Mouse (Mus musculus): ENCODE data around the gene Ttc38. TPM values are rescaled to one million over a fixed set of nuclear protein-coding genes. Genes with fewer than 3 reads are reported as not detected.

Ttc38 gene
- polyA plus RNA-seq, 1 experiment from 2014 or later, result 7.4 TPM

DNA sequence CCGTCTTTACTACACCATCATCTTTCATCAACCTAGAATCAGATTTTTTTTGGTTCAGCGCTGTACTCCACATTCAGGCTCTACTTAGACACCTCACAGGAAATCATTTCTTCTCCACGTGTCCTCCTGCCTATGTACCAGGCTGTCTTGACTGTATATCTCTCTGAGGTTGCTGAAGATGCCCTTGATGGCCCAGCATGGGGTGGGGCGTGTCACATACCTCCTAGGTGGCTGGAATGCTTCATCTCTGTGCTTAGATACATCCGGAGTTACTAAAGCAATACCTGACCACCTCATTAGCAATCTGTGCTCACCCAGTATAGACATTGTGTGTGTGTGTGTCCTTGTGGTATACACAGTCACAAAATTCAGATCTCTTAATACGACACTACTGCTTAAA is 36.6 kb upstream of the Ttc38 start:
- no peaks in the 10 kb centered on the region for H3K36me3 ChIP-seq (ENCODE audit: control insufficient read depth, insufficient read depth, low read length)
- WGBS, result 70% methylated on average over 6 of the region's 6 CpGs
- no peak overlapping the region for H3K9ac ChIP-seq (ENCODE audit: low read depth, low read length)
- H3K4me1 ChIP-seq (replicated peaks; ENCODE audit: control insufficient read depth, insufficient read depth, low read length), result no peaks in the 10 kb centered on the region
- ATAC-seq (replicated peaks; ENCODE audit: low FRiP score), result no peak
- H3K4me2 ChIP-seq, result no peak overlapping the region
- DNase-seq (ENCODE audit: low spot score), result no peak
- no peak overlapping the region for H3K27ac ChIP-seq (ENCODE audit: low read depth, low read length)
- H3K9me3 ChIP-seq (ENCODE audit: control insufficient read depth, low read length), result no peaks in the 10 kb centered on the region
- no peaks in the 10 kb centered on the region for H3K27me3 ChIP-seq (replicated peaks; ENCODE audit: control insufficient read depth, insufficient read depth, low read length)
- H3K4me3 ChIP-seq (ENCODE audit: low read depth, low read length), result no peak overlapping the region

DNA sequence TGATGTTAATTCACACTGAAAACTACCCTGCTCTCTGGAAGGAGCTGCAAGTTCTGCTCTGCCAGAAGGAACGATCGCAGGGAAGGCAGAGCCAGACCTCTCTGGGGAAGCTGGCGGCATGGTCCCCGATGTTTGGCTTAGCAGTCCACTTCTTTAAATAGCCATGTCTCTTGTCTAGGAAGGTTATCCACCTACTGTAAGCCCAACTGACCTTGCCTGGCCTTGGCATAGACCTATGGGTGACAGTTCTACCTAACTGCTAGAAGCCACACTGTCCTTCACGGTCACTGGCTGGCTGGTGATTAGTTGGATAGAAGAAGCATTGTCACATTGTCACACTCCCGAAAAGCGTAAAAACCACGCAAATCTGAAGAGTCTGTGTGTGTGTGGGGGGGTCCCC is 33.4 kb upstream of the Ttc38 start:
- Histone ChIP-seq H3K4me3 (ENCODE audit: low read depth, low read length) (no peak overlapping the region), H3K4me1 (replicated peaks; ENCODE audit: control insufficient read depth, insufficient read depth, low read length) (no peaks in the 10 kb centered on the region), H3K9ac (ENCODE audit: low read depth, low read length) (no peak overlapping the region), H3K27ac (ENCODE audit: low read depth, low read length) (no peak overlapping the region), H3K27me3 (replicated peaks; ENCODE audit: control insufficient read depth, insufficient read depth, low read length) (no peaks in the 10 kb centered on the region), H3K4me2 (no peak overlapping the region), H3K9me3 (ENCODE audit: control insufficient read depth, low read length) (no peaks in the 10 kb centered on the region), H3K36me3 (ENCODE audit: control insufficient read depth, insufficient read depth, low read length) (no peaks in the 10 kb centered on the region)
- 85% methylated on average over 8 of the region's 8 CpGs for WGBS
- DNase-seq (ENCODE audit: low spot score) (no peak), ATAC-seq (replicated peaks; ENCODE audit: low FRiP score) (no peak)

DNA sequence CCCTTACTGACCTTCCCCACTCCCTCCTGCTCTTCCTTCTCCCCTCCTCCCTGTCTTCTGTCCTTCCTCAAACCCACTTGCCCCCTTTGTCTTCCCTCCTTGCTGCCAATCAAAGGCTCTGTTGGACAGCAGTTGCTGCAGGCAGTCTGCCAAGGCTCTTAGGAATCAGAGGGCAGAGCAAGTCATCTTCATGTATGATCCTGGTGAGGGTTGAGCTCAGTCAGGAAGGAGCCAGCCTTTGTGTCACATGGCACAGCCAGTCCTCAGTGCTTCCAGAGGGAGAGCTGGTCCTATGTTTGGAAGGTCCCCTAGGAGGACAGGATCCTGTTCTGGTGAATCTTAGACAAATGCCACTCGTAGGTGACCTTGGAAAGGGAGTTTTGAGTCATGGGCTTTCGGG is 29.2 kb upstream of the Ttc38 start:
- Histone ChIP-seq H3K36me3 (ENCODE audit: control insufficient read depth, insufficient read depth, low read length) (no peaks in the 10 kb centered on the region), H3K27me3 (replicated peaks; ENCODE audit: control insufficient read depth, insufficient read depth, low read length) (no peaks in the 10 kb centered on the region), H3K9me3 (ENCODE audit: control insufficient read depth, low read length) (no peaks in the 10 kb centered on the region), H3K4me3 (ENCODE audit: low read depth, low read length) (no peak overlapping the region), H3K27ac (ENCODE audit: low read depth, low read length) (no peak overlapping the region), H3K4me1 (replicated peaks; ENCODE audit: control insufficient read depth, insufficient read depth, low read length) (no peaks in the 10 kb centered on the region), H3K4me2 (no peak overlapping the region), H3K9ac (ENCODE audit: low read depth, low read length) (no peak overlapping the region)
- WGBS, result 63% methylated on average over 2 of the region's 2 CpGs
- ATAC-seq (replicated peaks; ENCODE audit: low FRiP score), result no peak
- no peak for DNase-seq (ENCODE audit: low spot score)

DNA sequence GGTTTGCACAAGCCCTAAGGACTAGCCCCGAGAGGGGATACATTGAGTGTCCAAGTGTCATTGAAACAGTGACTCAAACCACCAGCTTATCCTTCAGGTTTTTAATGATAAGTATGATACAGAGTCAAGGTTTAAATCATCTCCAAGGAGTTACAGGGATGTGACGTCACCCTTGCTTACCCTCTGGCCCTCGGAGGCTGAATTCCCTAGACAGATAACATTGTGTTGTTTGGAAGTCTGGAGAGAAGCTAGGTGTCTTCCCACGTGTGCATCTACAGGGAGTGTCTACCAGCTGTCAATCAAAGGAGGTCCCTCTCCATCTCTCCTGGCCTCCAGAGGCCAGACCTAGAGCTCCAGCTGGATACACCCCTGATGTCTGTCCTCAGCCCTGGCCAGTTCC is 25.2 kb upstream of the Ttc38 start:
- no peaks in the 10 kb centered on the region for H3K36me3 ChIP-seq (ENCODE audit: control insufficient read depth, insufficient read depth, low read length)
- H3K4me2 ChIP-seq, result no peak overlapping the region
- ATAC-seq (replicated peaks; ENCODE audit: low FRiP score) (no peak), DNase-seq (ENCODE audit: low spot score) (no peak)
- H3K4me1 ChIP-seq (replicated peaks; ENCODE audit: control insufficient read depth, insufficient read depth, low read length), result peaks cover 9% of the 10 kb centered on the region
- no peak overlapping the region for H3K9ac ChIP-seq (ENCODE audit: low read depth, low read length)
- H3K27me3 ChIP-seq (replicated peaks; ENCODE audit: control insufficient read depth, insufficient read depth, low read length), result no peaks in the 10 kb centered on the region
- no peak overlapping the region for H3K4me3 ChIP-seq (ENCODE audit: low read depth, low read length)
- H3K27ac ChIP-seq (ENCODE audit: low read depth, low read length), result no peak overlapping the region
- H3K9me3 ChIP-seq (ENCODE audit: control insufficient read depth, low read length), result no peaks in the 10 kb centered on the region
- 70% methylated on average over 4 of the region's 4 CpGs for WGBS

DNA sequence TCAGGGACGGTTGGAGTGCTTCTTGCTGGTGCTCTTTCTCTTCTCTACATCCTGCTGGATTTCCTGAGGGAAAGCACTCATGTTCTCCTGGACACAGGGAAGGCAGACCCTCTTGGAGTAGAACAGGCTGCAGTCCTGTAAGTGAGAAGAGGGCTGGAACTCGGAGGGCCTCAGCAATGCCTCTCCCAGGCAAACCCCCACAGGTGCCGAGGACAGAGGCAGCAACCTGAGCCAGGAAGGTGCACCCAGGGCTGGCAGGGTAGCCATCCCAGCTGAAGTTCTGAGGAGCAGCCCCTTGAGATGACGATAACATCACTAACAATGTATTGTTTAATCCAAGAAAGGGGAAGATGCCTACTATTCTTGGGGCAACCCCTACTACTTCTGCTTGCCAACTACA is 24.7 kb upstream of the Ttc38 start:
- no peak overlapping the region for H3K27ac ChIP-seq (ENCODE audit: low read depth, low read length)
- H3K4me1 ChIP-seq (replicated peaks; ENCODE audit: control insufficient read depth, insufficient read depth, low read length), result peaks cover 9% of the 10 kb centered on the region
- no peaks in the 10 kb centered on the region for H3K36me3 ChIP-seq (ENCODE audit: control insufficient read depth, insufficient read depth, low read length)
- H3K9me3 ChIP-seq (ENCODE audit: control insufficient read depth, low read length), result no peaks in the 10 kb centered on the region
- ATAC-seq (replicated peaks; ENCODE audit: low FRiP score), result no peak
- H3K9ac ChIP-seq (ENCODE audit: low read depth, low read length), result no peak overlapping the region
- DNase-seq (ENCODE audit: low spot score), result no peak
- H3K27me3 ChIP-seq (replicated peaks; ENCODE audit: control insufficient read depth, insufficient read depth, low read length), result no peaks in the 10 kb centered on the region
- WGBS, result 81% methylated on average over 4 of the region's 4 CpGs
- no peak overlapping the region for H3K4me2 ChIP-seq
- H3K4me3 ChIP-seq (ENCODE audit: low read depth, low read length), result no peak overlapping the region

DNA sequence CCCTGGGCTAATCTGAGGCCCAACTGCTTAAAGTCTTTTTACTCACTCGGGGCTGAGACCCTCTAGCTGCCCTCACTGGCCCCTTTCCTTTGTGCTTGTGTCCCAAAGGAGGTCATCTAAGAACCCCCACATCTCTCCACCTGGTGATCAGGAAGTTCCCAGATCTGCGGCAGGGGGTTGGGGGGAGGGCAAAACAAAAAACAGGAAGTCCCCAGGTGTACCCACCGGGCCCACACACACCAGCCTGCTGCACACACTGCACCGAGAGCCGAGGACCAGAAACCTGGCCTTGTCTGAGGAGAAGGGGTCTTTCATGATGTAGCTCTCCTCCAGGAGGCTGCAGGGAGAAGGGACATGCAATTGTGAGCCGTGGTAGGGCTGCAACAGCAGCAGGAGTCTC is 24.1 kb upstream of the Ttc38 start:
- Histone ChIP-seq H3K4me2 (no peak overlapping the region), H3K27ac (ENCODE audit: low read depth, low read length) (no peak overlapping the region), H3K36me3 (ENCODE audit: control insufficient read depth, insufficient read depth, low read length) (no peaks in the 10 kb centered on the region), H3K9me3 (ENCODE audit: control insufficient read depth, low read length) (no peaks in the 10 kb centered on the region), H3K27me3 (replicated peaks; ENCODE audit: control insufficient read depth, insufficient read depth, low read length) (no peaks in the 10 kb centered on the region), H3K4me3 (ENCODE audit: low read depth, low read length) (no peak overlapping the region), H3K4me1 (replicated peaks; ENCODE audit: control insufficient read depth, insufficient read depth, low read length) (peaks cover 9% of the 10 kb centered on the region), H3K9ac (ENCODE audit: low read depth, low read length) (no peak overlapping the region)
- no peak for ATAC-seq (replicated peaks; ENCODE audit: low FRiP score)
- DNase-seq (ENCODE audit: low spot score), result no peak
- WGBS, result 76% methylated on average over 6 of the region's 6 CpGs

DNA sequence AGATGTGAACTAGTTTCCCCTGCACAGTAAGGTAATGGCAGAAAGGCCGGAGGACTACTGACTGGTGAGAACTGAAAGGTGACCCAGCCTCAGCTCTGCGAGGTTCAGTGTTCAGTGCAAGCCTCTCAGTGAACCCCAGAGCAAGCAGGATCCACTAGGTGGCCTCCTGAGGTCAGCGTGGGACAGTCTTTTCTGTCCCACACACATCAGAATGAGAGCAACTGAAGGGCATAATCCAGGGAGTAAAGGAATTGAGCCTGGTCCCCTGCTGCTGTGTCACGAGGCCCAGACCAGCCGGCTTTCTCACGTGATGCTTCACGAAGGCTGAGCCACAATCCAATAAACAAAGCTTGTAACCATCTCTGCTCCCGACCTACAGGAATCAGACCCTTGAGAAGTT is 23.7 kb upstream of the Ttc38 start:
- H3K9ac ChIP-seq (ENCODE audit: low read depth, low read length), result no peak overlapping the region
- no peak overlapping the region for H3K4me2 ChIP-seq
- DNase-seq (ENCODE audit: low spot score) (no peak), ATAC-seq (replicated peaks; ENCODE audit: low FRiP score) (no peak)
- H3K27me3 ChIP-seq (replicated peaks; ENCODE audit: control insufficient read depth, insufficient read depth, low read length), result no peaks in the 10 kb centered on the region
- WGBS, result 67% methylated on average over 8 of the region's 8 CpGs
- no peak overlapping the region for H3K27ac ChIP-seq (ENCODE audit: low read depth, low read length)
- peaks cover 12% of the 10 kb centered on the region for H3K4me1 ChIP-seq (replicated peaks; ENCODE audit: control insufficient read depth, insufficient read depth, low read length)
- H3K9me3 ChIP-seq (ENCODE audit: control insufficient read depth, low read length), result no peaks in the 10 kb centered on the region
- no peak overlapping the region for H3K4me3 ChIP-seq (ENCODE audit: low read depth, low read length)
- H3K36me3 ChIP-seq (ENCODE audit: control insufficient read depth, insufficient read depth, low read length), result no peaks in the 10 kb centered on the region

DNA sequence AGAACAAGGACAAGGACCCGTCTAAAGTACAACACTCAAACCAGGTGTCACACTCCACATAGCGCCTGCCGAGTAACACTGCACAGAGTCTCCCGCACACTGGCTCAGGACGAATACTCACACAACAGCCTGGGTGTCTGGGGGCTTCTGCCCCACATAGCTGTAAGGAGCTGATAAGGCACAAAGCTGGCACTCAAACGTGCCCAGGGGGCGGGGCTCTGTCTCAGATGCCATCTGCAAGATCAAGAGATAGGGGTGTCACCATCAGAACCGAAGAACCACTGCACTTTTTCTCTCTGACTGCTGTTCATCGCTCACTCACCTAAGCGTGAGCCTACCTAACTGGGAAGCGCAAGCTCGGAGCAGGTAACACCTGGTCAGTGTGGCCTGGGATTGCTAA is 23.0 kb upstream of the Ttc38 start:
- no peak overlapping the region for H3K4me2 ChIP-seq
- DNase-seq (ENCODE audit: low spot score) (no peak), ATAC-seq (replicated peaks; ENCODE audit: low FRiP score) (no peak)
- no peak overlapping the region for H3K4me3 ChIP-seq (ENCODE audit: low read depth, low read length)
- H3K4me1 ChIP-seq (replicated peaks; ENCODE audit: control insufficient read depth, insufficient read depth, low read length), result peaks cover 14% of the 10 kb centered on the region
- H3K9me3 ChIP-seq (ENCODE audit: control insufficient read depth, low read length), result no peaks in the 10 kb centered on the region
- no peaks in the 10 kb centered on the region for H3K36me3 ChIP-seq (ENCODE audit: control insufficient read depth, insufficient read depth, low read length)
- H3K9ac ChIP-seq (ENCODE audit: low read depth, low read length), result no peak overlapping the region
- no peak overlapping the region for H3K27ac ChIP-seq (ENCODE audit: low read depth, low read length)
- 82% methylated on average over 12 of the region's 12 CpGs for WGBS
- no peaks in the 10 kb centered on the region for H3K27me3 ChIP-seq (replicated peaks; ENCODE audit: control insufficient read depth, insufficient read depth, low read length)

DNA sequence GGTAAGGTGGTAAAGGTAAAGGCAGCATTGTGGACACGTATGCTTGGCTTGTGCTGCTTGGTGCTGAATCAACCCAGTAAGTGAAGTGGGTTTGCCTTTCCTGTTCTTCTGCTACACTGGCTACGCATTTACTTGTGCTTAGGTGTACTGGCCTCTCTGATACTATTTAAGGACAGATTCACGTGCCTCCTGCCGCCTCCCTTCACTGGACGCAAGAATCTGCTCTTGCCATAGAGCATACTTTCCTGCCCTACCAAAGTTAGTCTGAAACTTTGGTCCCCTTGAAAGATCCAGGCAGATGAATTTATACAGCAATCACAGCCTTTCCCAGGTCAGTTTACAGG is 21.7 kb upstream of the Ttc38 start:
- peaks cover 14% of the 10 kb centered on the region for H3K4me1 ChIP-seq (replicated peaks; ENCODE audit: control insufficient read depth, insufficient read depth, low read length)
- ATAC-seq (replicated peaks; ENCODE audit: low FRiP score), result no peak

More for the DNA sequence above, 21.7 kb upstream of the Ttc38 start:
- Histone ChIP-seq H3K27ac (ENCODE audit: low read depth, low read length) (peak overlapping the region; percentile 37; the same call in 1 of the 2 replicates), H3K9ac (ENCODE audit: low read depth, low read length) (0 out of 2 replicates have a peak overlapping the region, but pooled peaks have one; percentile 89), H3K4me2 (peak overlapping the region; percentile 67), H3K9me3 (ENCODE audit: control insufficient read depth, low read length) (no peaks in the 10 kb centered on the region), H3K36me3 (ENCODE audit: control insufficient read depth, insufficient read depth, low read length) (no peaks in the 10 kb centered on the region), H3K27me3 (replicated peaks; ENCODE audit: control insufficient read depth, insufficient read depth, low read length) (no peaks in the 10 kb centered on the region), H3K4me3 (ENCODE audit: low read depth, low read length) (peak overlapping the region; percentile 85)
- WGBS, result 80% methylated on average over 5 of the region's 5 CpGs
- DNase-seq (ENCODE audit: low spot score), result no peak
